Mouse (Mus musculus): ENCODE data around the gene Rbfox1.

DNA sequence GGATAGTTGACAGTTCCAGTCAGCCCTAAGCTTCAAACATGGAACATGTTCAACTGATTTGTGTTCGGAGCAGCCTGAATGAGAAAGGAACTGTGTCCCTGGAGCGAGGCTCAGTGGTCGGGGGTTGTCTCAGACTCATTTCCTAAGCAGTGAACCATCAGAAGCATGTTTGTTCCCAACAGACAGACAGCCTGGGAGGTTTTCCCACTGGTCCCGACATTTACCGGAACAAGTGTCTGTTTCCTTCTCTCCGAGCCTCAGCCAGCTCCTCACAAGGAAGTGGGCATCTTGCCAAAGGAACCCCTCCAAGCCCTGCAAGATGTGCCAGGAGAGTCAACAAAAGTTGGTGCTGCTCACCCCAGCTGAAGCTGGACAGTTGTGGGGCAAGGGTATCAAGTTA is 1022.4 kb downstream of the Rbfox1 start:
- TF ChIP-seq GATA1 (IDR thresholded peaks at IDR 0.05; ENCODE audit: borderline replicate concordance, low read length) (no peak), FLI1 (IDR thresholded peaks at IDR 0.05; ENCODE audit: low read length) (no peak)

Measured in megakaryocyte, embryonic 14.5 days (primary cell).